Mouse (Mus musculus) liver, embryonic 14.5 days (tissue): ENCODE data around the gene Disc1. TPM values are rescaled to one million over a fixed set of nuclear protein-coding genes. Genes with fewer than 3 reads are reported as not detected.

Source experiments
- ATAC-seq: fragments of 200-750 bp; cut with Nextera tagmentation; 2 replicates; pipeline ENCODE4 v1.8.0; 2017; ENCODE audit warnings: moderate number of reproducible peaks, mild to moderate bottlenecking, moderate library complexity; ENCODE audit not compliant: insufficient read depth
- DNase-seq, 3 experiments: peaks; one replicate each; pipeline ENCODE4 v3.0.0-alpha.2; 2012 to 2013; ENCODE audit warnings: low read depth in 3 of 3, low spot score in 3 of 3
- H3K27ac ChIP-seq: fragments of 300-500 bp; sonication (generic); 2 replicates; pipeline ENCODE4 v1.5.1; 2014; ENCODE audit warnings: moderate library complexity, mild to moderate bottlenecking, control low read depth, inconsistent platforms
- H3K27me3 ChIP-seq: fragments of 300-500 bp; sonication (generic); 2 replicates; pipeline ENCODE4 v1.6.1; 2014; ENCODE audit warnings: mild to moderate bottlenecking, low read length, moderate library complexity; ENCODE audit not compliant: control insufficient read depth, insufficient read depth
- H3K36me3 ChIP-seq: fragments of 300-500 bp; sonication (generic); replicated peaks from 2 replicates; pipeline ENCODE4 v1.6.1; 2014; ENCODE audit warnings: low read depth; ENCODE audit not compliant: control insufficient read depth, insufficient read depth
- H3K4me1 ChIP-seq, 2 experiments: fragments of 200-500 bp in 1 of 2; fragments of 300-500 bp in 1 of 2; sonication (generic) in 1 of 2; replicated peaks; 2 replicates each; pipeline ENCODE4 v1.6.1; 2012 to 2014; ENCODE audit warnings: antibody characterized with exemption in 1 of 2, inconsistent platforms in 1 of 2, low read length in 1 of 2; ENCODE audit not compliant: control insufficient read depth in 2 of 2, insufficient read depth in 2 of 2
- H3K4me2 ChIP-seq: fragments of 300-500 bp; sonication (generic); 2 replicates; pipeline ENCODE4 v1.6.1; 2014; ENCODE audit warnings: low read depth, mild to moderate bottlenecking, control low read depth, moderate library complexity
- H3K4me3 ChIP-seq, 2 experiments: fragments of 200-500 bp in 1 of 2; fragments of 300-500 bp in 1 of 2; sonication (generic) in 1 of 2; 2 replicates each; pipeline ENCODE4 v1.5.1; 2012 to 2014; ENCODE audit warnings: low read depth in 2 of 2, low read length in 2 of 2, mild to moderate bottlenecking in 2 of 2, control low read depth in 1 of 2, inconsistent platforms in 1 of 2, moderate library complexity in 1 of 2; ENCODE audit not compliant: insufficient read depth in 1 of 2
- H3K9ac ChIP-seq: fragments of 300-500 bp; sonication (generic); replicated peaks from 2 replicates; pipeline ENCODE4 v1.6.1; 2014; ENCODE audit warnings: mild to moderate bottlenecking, control low read depth, moderate library complexity
- H3K9me3 ChIP-seq: fragments of 300-500 bp; sonication (generic); 2 replicates; pipeline ENCODE4 v1.6.1; 2016; ENCODE audit warnings: low read length, mixed read lengths; ENCODE audit not compliant: control insufficient read depth
- CTCF ChIP-seq: IDR thresholded peaks from 2 replicates; pipeline ENCODE4 v1.5.1; 2016; ENCODE audit warnings: antibody characterized with exemption, low read depth, control low read depth
- EP300 ChIP-seq: IDR thresholded peaks from 2 replicates; pipeline ENCODE4 v1.6.1; 2016; ENCODE audit warnings: antibody characterized with exemption, low read depth
- WGBS: fragments of 180-500 bp; shearing (Covaris S2); extraction: QIAGEN DNeasy Blood & Tissue Kit; methylation state at CpG from one replicate; pipeline ENCODE4 v1.1.7; 2014; ENCODE audit not compliant: insufficient replicate concordance; 5-methylcytosine and 5-hydroxymethylcytosine counted together
- polyA plus RNA-seq, 2 experiments: library from polyadenylated mRNA; depleted of rRNA in 1 of 2; stranded (reverse) in 1 of 2; unstranded in 1 of 2; fragments of >200 nt; fragmentation: Nextera tagmentation in 1 of 2; extraction: Ambion mirVana in 1 of 2; gene quantifications; 2 replicates each; pipeline versions ENCODE4 v1.2.1 to v1.2.3; 2012 to 2014

Disc1 gene
- polyA plus RNA-seq, 2 experiments = 0.11 to 0.17 TPM

GRCm38 (mm10) chr8:125268181-125268705 is 214.2 kb downstream of the Disc1 start:
- Histone ChIP-seq H3K4me3 (no peak overlapping the region), H3K27ac (no peak overlapping the region), H3K4me1 (no peaks in the 10 kb centered on the region; a peak in 2 of 4 replicates), H3K9ac (no peak overlapping the region), H3K9me3 (no peaks in the 10 kb centered on the region), H3K27me3 (no peaks in the 10 kb centered on the region), H3K4me2 (no peak overlapping the region), H3K36me3 (no peaks in the 10 kb centered on the region)
- DNase-seq = no peak
- WGBS = 64% methylated on average over 6 of the region's 6 CpGs
- TF ChIP-seq CTCF (no peak), EP300 (no peak)
- no peak for ATAC-seq

GRCm38 (mm10) chr8:125270292-125270691 is 216.3 kb downstream of the Disc1 start:
- H3K4me3 ChIP-seq = no peak overlapping the region
- H3K4me1 ChIP-seq = no peaks in the 10 kb centered on the region; a peak in 2 of 4 replicates
- ATAC-seq (no peak), DNase-seq (no peak)
- 37% methylated on average over 7 of the region's 7 CpGs for WGBS
- H3K27ac ChIP-seq = no peak overlapping the region
- H3K27me3 ChIP-seq = no peaks in the 10 kb centered on the region
- H3K4me2 ChIP-seq = no peak overlapping the region
- H3K9ac ChIP-seq = no peak overlapping the region
- TF ChIP-seq CTCF (no peak), EP300 (no peak)
- no peaks in the 10 kb centered on the region for H3K9me3 ChIP-seq
- H3K36me3 ChIP-seq = no peaks in the 10 kb centered on the region

GRCm38 (mm10) chr8:125271357-125271756 is 217.4 kb downstream of the Disc1 start:
- no peak overlapping the region for H3K27ac ChIP-seq
- H3K4me1 ChIP-seq = no peaks in the 10 kb centered on the region; a peak in 2 of 4 replicates
- ATAC-seq (no peak), DNase-seq (no peak)
- TF ChIP-seq EP300 (no peak), CTCF (no peak)
- H3K36me3 ChIP-seq = no peaks in the 10 kb centered on the region
- no peaks in the 10 kb centered on the region for H3K9me3 ChIP-seq
- 55% methylated on average over 5 of the region's 5 CpGs for WGBS
- H3K4me2 ChIP-seq = no peak overlapping the region
- no peaks in the 10 kb centered on the region for H3K27me3 ChIP-seq
- H3K9ac ChIP-seq = no peak overlapping the region
- H3K4me3 ChIP-seq = no peak overlapping the region

- Histone ChIP-seq H3K9me3 (no peaks in the 10 kb centered on the region), H3K36me3 (no peaks in the 10 kb centered on the region), H3K4me3 (no peak overlapping the region), H3K27me3 (no peaks in the 10 kb centered on the region), H3K9ac (no peak overlapping the region), H3K4me1 (no peaks in the 10 kb centered on the region; a peak in 2 of 4 replicates), H3K4me2 (no peak overlapping the region), H3K27ac (no peak overlapping the region)
- WGBS = 27% methylated on average over 13 of the region's 13 CpGs
- ATAC-seq (no peak), DNase-seq (no peak)
- TF ChIP-seq EP300 = no peak
Measured at GRCm38 (mm10) chr8:125272089-125272866, 218.3 kb downstream of the Disc1 start.

- Histone ChIP-seq H3K9me3 (no peaks in the 10 kb centered on the region), H3K36me3 (no peaks in the 10 kb centered on the region), H3K27me3 (no peaks in the 10 kb centered on the region), H3K9ac (no peak overlapping the region), H3K27ac (no peak overlapping the region), H3K4me1 (no peaks in the 10 kb centered on the region; a peak in 1 of 4 replicates), H3K4me2 (no peak overlapping the region), H3K4me3 (no peak overlapping the region)
- WGBS = 38% methylated on average over 11 of the region's 11 CpGs
- ATAC-seq (no peak), DNase-seq (no peak)
- TF ChIP-seq CTCF = no peak
- no peak for TF ChIP-seq EP300
Measured at GRCm38 (mm10) chr8:125277071-125277682, 223.2 kb downstream of the Disc1 start.
